Mouse (Mus musculus) lung, adult 2 months (tissue): ENCODE data around the gene Agl.

Source experiments
- CTCF ChIP-seq: fragments of 200-500 bp; IDR thresholded peaks from 2 replicates; pipeline ENCODE4 v1.5.1; 2011; ENCODE audit warnings: mild to moderate bottlenecking, low read length, control low read depth; ENCODE audit not compliant: insufficient read depth
- POLR2A ChIP-seq: fragments of 200-500 bp; IDR thresholded peaks from 2 replicates; pipeline ENCODE4 v1.6.1; 2011; ENCODE audit warnings: low read depth, mild to moderate bottlenecking, control low read depth, low read length, borderline replicate concordance; ENCODE audit errors: extremely low read depth

- TF ChIP-seq POLR2A (no peak), CTCF (no peak)
Measured at GRCm38 (mm10) chr3:116702647-116703272, 105.2 kb downstream of the Agl start.
